Mouse (Mus musculus): Measurements from ENCODE around the gene Apmap. TPM values are rescaled to one million over a fixed set of nuclear protein-coding genes. Genes with fewer than 3 reads are reported as not detected.

The Apmap gene
- 16.6 and 25.2 TPM in 2 replicates for total RNA-seq (2015; ENCODE audit: low replicate concordance)
- 18.1 and 35.9 TPM in 2 replicates for total RNA-seq (2017; ENCODE audit: low replicate concordance)

- ATAC-seq (replicated peaks; ENCODE audit: low FRiP score, poor library complexity, severe bottlenecking): peak; percentile 96
These were observed at the start of gene Apmap for GRCm38 (mm10) chr2:150608087-150608799. Gene Apmap, minus strand, starts transcription at chr2:150608567.

DNA sequence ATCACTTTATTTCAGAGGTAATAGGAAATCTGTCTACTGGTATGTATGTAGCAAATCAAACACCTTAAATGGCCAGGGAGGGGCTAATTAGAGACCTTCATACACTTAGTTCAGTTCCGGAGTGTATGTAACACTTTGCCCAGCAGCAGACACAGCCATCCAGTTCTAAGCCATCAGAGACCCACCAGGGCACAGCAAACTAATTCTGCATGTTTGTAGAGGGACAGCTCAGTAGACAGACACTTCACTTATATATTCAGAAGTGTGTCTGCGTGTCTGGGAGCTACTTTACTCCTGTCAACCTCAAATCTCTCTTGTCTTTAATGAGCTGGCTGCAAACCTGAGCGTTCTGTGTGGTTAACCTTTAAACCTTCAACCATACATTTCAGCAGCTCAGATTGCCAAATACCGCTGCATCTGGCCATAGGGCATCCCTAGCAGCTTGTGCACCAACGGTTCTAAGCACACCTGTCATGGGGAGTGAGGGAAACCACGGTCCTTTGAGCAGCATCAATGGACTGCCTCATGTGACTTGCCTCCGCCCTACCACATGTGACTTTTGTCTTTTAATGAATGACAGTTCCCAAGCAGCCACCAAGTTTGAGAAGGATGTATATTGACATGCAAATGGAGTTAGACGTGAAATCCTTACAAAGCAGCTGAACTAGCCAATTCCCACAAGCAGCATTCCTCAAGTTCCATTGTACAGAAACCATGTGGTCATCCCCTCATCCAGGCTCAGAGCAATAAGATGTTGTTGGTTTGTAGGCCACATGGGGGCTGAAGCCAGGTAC, 48.8 kb upstream of the Apmap start:
- ATAC-seq (replicated peaks; ENCODE audit: low FRiP score, poor library complexity, severe bottlenecking): no peak

DNA sequence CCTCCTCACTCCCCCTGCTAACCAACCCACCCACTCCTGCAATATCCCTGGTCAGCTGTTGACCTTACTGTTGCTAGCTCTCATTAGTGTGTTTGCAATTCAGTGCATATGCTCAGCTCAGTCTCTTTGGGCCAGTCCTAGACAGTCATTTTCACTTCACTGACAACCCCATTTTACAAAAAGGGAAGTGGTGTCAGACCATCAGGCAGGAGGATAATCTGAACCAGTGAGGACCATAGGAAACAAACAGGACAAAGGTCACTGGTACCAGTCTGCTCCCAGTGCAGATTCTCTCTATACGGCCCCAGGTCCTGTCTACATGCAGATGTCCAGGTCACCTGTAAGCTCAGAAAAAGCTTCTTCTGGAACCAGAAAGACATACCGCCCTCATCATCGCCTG, 47.7 kb upstream of the Apmap start:
- ATAC-seq (replicated peaks; ENCODE audit: low FRiP score, poor library complexity, severe bottlenecking): no peak

GRCm38 (mm10) chr2:150655290-150655689, 46.9 kb upstream of the Apmap start:
- no peak for ATAC-seq (replicated peaks; ENCODE audit: low FRiP score, poor library complexity, severe bottlenecking)

- no peak for ATAC-seq (replicated peaks; ENCODE audit: low FRiP score, poor library complexity, severe bottlenecking)
These were observed 46.4 kb upstream of the Apmap start for GRCm38 (mm10) chr2:150654814-150655213.

GRCm38 (mm10) chr2:150651366-150651765, 43.0 kb upstream of the Apmap start:
- no peak for ATAC-seq (replicated peaks; ENCODE audit: low FRiP score, poor library complexity, severe bottlenecking)

DNA sequence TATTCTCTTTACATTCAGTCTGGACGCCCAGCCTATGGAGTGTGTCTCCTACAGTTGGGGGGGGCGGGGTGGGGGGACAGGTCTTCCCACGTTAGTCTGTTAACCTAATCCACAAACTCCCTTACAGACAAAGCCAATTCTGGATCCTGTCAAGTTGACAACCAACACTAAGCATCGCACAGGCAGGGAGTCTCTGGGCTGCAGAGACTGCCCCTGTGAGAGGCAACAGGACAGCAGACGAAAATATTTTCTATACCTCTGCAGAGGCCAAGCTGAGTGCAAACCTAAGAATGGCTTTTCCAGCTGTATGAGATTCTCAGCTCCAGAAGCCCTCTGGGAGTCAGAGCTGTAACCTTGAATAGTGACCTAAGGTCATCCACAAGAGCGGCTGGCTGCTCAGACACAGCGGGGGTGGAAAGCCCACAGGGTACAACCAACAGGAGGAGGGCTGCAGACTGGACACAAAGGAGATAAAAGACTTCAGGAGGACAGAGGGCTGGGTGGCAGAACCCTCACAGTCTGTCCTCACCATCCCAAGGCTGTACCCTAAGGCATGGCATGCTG, 42.2 kb upstream of the Apmap start:
- ATAC-seq (replicated peaks; ENCODE audit: low FRiP score, poor library complexity, severe bottlenecking): no peak

DNA sequence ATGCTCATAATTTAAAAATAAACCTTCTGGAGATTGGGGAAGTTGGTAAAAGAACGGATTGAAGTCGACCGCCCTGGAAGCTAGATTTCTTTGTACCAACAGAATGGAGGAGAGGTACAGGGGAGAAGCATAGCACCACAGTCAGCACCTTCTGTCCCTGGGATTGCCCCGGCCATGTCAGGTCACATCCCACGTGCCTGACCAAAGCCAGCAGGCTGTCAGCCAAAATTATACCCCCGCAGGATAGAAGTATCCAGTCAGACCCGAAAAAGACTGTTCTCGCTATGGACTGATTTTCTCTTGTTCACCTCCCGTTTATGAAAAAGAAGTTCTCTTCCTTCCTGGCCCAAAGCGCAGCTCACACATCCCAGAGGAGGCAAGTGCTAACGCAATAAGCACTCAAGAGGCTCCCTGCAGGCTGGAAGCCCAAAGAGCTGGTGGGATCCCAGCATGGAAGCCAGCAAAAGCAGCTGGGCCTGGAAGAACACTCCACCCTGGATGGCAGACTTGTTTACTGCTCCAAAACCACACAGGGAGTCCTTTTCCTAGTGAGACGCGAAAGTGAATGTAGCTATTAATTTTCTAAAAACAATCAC, 40.0 kb upstream of the Apmap start:
- no peak for ATAC-seq (replicated peaks; ENCODE audit: low FRiP score, poor library complexity, severe bottlenecking)

GRCm38 (mm10) chr2:150647681-150648299, 39.4 kb upstream of the Apmap start:
- no peak for ATAC-seq (replicated peaks; ENCODE audit: low FRiP score, poor library complexity, severe bottlenecking)

- peak; percentile 79 for ATAC-seq (replicated peaks; ENCODE audit: low FRiP score, poor library complexity, severe bottlenecking)
These were observed 38.2 kb upstream of the Apmap start for GRCm38 (mm10) chr2:150646411-150647121.

DNA sequence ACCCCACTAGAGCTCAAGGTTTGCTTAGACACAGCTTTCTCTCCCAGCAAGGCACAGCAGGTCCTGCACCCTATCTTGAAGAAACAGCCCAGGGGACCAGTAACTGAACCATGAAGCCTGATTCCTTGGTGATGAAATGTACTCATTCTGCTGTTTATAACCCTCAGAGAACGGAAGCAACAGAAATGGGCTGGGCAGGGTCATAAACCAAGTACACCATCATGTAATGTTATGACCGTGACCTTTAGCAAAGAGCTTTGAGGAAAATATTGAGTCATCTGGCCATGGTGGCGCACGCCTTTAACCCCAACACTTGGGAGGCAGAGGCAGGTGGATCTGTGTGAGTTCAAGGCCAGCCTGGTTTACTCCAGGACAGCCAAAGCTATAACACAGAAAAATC, 36.9 kb upstream of the Apmap start:
- ATAC-seq (replicated peaks; ENCODE audit: low FRiP score, poor library complexity, severe bottlenecking): no peak

DNA sequence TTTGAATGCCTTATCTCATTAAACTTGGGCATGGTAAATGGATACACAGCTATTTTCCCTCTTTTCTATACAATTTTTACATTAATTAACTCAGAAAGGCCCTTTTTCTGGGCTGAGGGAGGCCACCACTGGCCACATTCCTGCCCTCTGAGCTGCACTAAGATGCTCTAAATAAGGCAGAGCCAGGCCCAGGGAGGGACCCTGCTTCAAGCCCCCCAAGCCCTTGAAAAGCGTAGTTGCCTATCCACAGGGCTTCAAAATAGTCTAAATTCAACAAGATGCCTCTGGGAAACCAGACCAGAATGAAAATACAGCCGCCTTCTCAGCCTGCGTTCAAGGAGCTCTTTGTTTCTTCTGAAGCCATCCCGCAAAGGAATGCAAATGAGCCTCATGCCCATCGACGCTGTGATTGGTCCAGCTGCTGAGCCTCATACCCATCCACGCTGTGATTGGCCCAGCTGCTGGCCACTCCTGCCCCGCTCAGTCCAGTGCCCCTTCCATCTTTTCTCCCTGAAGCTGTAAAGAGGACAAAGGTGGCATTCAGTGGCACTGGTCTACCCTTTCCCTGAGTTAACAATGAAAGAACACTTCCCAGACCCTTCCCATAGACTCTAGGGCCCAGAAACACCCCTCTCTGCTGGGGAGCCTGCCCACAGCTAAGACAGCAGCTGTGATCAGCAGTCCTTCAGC, 35.5 kb upstream of the Apmap start:
- peak; percentile 48; the same call in 1 of the 2 replicates for ATAC-seq (replicated peaks; ENCODE audit: low FRiP score, poor library complexity, severe bottlenecking)

- ATAC-seq (replicated peaks; ENCODE audit: low FRiP score, poor library complexity, severe bottlenecking): no peak
These were observed 34.8 kb upstream of the Apmap start for GRCm38 (mm10) chr2:150643166-150643565.

GRCm38 (mm10) chr2:150638370-150638733, 30.0 kb upstream of the Apmap start:
- peak; percentile 78 for ATAC-seq (replicated peaks; ENCODE audit: low FRiP score, poor library complexity, severe bottlenecking)

GRCm38 (mm10) chr2:150637702-150638369, 29.5 kb upstream of the Apmap start:
- ATAC-seq (replicated peaks; ENCODE audit: low FRiP score, poor library complexity, severe bottlenecking): peak; percentile 25; the same call in 1 of the 2 replicates

GRCm38 (mm10) chr2:150635877-150636446, 27.6 kb upstream of the Apmap start:
- peak; percentile 49; the same call in 1 of the 2 replicates for ATAC-seq (replicated peaks; ENCODE audit: low FRiP score, poor library complexity, severe bottlenecking)

- no peak for ATAC-seq (replicated peaks; ENCODE audit: low FRiP score, poor library complexity, severe bottlenecking)
These were observed 20.9 kb upstream of the Apmap start for GRCm38 (mm10) chr2:150629255-150629654.

GRCm38 (mm10) chr2:150627140-150627539, 18.8 kb upstream of the Apmap start:
- ATAC-seq (replicated peaks; ENCODE audit: low FRiP score, poor library complexity, severe bottlenecking): no peak

Data from erythroid progenitor cell, adult 5-6 weeks (primary cell).